Mouse (Mus musculus) bone marrow, adult 2 months (tissue): ENCODE measurements at regions not wholly inside any gene's neighbourhood (a gene's known extent, or its start where the extent isn't known, plus 50 kb on each side); places are given as distances from the start of the nearest gene placed in this dataset.

Source experiments
- CTCF ChIP-seq: fragments of 200-500 bp; IDR thresholded peaks from 2 replicates; pipeline ENCODE4 v1.5.1; 2011; ENCODE audit warnings: low read length, control low read depth; ENCODE audit not compliant: control insufficient read depth, insufficient read depth
- POLR2A ChIP-seq: fragments of 200-500 bp; IDR thresholded peaks from 2 replicates; pipeline ENCODE4 v1.6.1; 2011; ENCODE audit warnings: low read depth, mild to moderate bottlenecking, control low read depth, low read length, borderline replicate concordance; ENCODE audit not compliant: control insufficient read depth

DNA sequence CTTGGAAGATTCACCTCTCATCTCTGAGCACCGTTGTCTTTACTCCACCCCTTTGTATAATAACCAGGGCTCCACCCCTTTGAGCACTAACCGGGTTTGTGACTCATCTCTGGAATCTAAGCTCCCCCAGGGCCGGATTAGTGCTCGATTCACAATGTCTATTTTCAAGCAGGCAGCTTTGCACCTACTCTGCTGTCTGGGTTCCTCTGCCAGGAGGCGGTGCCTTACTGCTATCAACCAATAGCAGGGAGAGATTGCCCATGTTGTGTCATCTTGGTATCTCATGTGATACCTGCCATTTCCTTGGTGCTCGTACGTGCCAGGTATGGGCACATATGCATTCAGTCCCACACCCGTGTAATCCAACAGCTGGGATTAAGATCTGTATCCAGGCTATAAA, 285.3 kb downstream of the 4933412E24Rik start:
- no peak for TF ChIP-seq CTCF
- TF ChIP-seq POLR2A: no peak
